Mouse (Mus musculus) hindbrain, postnatal 0 days (tissue): ENCODE measurements around the gene Dennd4b. TPM values are rescaled to one million over a fixed set of nuclear protein-coding genes. Genes with fewer than 3 reads are reported as not detected.

Experiments used
- ATAC-seq: fragments of 200-750 bp; cut with Nextera tagmentation; 2 replicates; pipeline ENCODE4 v1.8.0; 2017; ENCODE audit warnings: mild to moderate bottlenecking, moderate TSS enrichment, moderate library complexity
- DNase-seq: peaks from one replicate; pipeline ENCODE4 v3.0.0-alpha.2; 2015; ENCODE audit warnings: low spot score
- H3K27ac ChIP-seq: fragments of 300-500 bp; sonication (generic); 2 replicates; pipeline ENCODE4 v1.5.1; 2014; ENCODE audit warnings: mild to moderate bottlenecking
- H3K27me3 ChIP-seq: fragments of 300-500 bp; sonication (generic); 2 replicates; pipeline ENCODE4 v1.6.1; 2014; ENCODE audit warnings: low read length, mixed read lengths; ENCODE audit not compliant: insufficient read depth
- H3K36me3 ChIP-seq: fragments of 300-500 bp; sonication (generic); 2 replicates; pipeline ENCODE4 v1.6.1; 2014; ENCODE audit warnings: low read length, mixed read lengths; ENCODE audit not compliant: insufficient read depth
- H3K4me1 ChIP-seq: fragments of 300-500 bp; sonication (generic); 2 replicates; pipeline ENCODE4 v1.6.1; 2014; ENCODE audit warnings: antibody characterized with exemption, low read length, mixed read lengths; ENCODE audit not compliant: insufficient read depth
- H3K4me2 ChIP-seq: fragments of 300-500 bp; sonication (generic); 2 replicates; pipeline ENCODE4 v1.6.1; 2014; ENCODE audit warnings: low read depth, mild to moderate bottlenecking, low read length, moderate library complexity, mixed read lengths
- H3K4me3 ChIP-seq: fragments of 300-500 bp; sonication (generic); 2 replicates; pipeline ENCODE4 v1.5.1; 2014; ENCODE audit warnings: low read length
- H3K9ac ChIP-seq: fragments of 300-500 bp; sonication (generic); replicated peaks from 2 replicates; pipeline ENCODE4 v1.6.1; 2014; ENCODE audit warnings: mild to moderate bottlenecking, low read length, moderate library complexity, mixed read lengths
- H3K9me3 ChIP-seq: fragments of 300-500 bp; sonication (generic); 2 replicates; pipeline ENCODE4 v1.6.1; 2016; ENCODE audit warnings: low read length, mixed read lengths
- CTCF ChIP-seq: IDR thresholded peaks from 2 replicates; pipeline ENCODE4 v1.5.1; 2016; ENCODE audit warnings: antibody characterized with exemption, control low read depth, low read depth
- WGBS: fragments of 180-500 bp; shearing (Covaris S2); extraction: QIAGEN DNeasy Blood & Tissue Kit; methylation state at CpG from one replicate; pipeline ENCODE4 v1.1.7; 2014; 5-methylcytosine and 5-hydroxymethylcytosine counted together
- microRNA-seq, 2 experiments: library from miRNA; unstranded; fragments of <30 nt; microRNA quantifications; one replicate each; pipeline ENCODE4; 2016
- polyA plus RNA-seq: library from polyadenylated mRNA; unstranded; fragments of >200 nt; fragmentation: Nextera tagmentation; extraction: Ambion mirVana; gene quantifications from 2 replicates; pipeline ENCODE4 v1.2.1, GENCODE M21; 2015
- total RNA-seq: library from RNA; depleted of rRNA; stranded (reverse); fragments of >200 nt; gene quantifications from 2 replicates; pipeline ENCODE4 v1.2.3, GENCODE M21; 2014; rRNA removed

Dennd4b gene
- total and polyA plus RNA-seq, 2 experiments from 2014 or later = 5.9 to 38.8 TPM

DNA sequence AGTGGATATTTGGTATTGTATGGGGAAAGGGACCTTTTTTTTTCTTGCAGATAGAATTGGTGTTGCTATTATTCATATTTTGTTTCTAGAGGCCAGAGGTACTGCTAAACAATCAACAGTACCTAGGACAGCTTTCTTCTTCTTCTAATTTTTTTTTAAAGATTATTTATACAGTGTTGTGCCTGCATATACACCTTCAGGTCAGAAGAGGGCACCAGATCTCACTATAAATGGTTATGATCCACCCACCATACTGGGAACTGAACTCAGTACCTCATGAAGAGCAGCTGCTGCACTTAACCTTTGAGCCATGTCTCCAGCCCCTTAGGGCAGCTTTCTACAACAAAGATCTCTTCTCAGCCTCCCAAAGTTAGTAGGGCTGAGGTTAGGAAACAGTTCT lies 48.4 kb downstream of the Dennd4b start:
- no peak overlapping the region for H3K27ac ChIP-seq
- no peaks in the 10 kb centered on the region for H3K4me1 ChIP-seq
- H3K27me3 ChIP-seq = no peaks in the 10 kb centered on the region
- ATAC-seq (no peak), DNase-seq (no peak)
- H3K9me3 ChIP-seq = no peaks in the 10 kb centered on the region
- TF ChIP-seq CTCF = peak; percentile 21
- no peak overlapping the region for H3K4me2 ChIP-seq
- H3K36me3 ChIP-seq = no peaks in the 10 kb centered on the region
- no peak overlapping the region for H3K9ac ChIP-seq
- no peak overlapping the region for H3K4me3 ChIP-seq

DNA sequence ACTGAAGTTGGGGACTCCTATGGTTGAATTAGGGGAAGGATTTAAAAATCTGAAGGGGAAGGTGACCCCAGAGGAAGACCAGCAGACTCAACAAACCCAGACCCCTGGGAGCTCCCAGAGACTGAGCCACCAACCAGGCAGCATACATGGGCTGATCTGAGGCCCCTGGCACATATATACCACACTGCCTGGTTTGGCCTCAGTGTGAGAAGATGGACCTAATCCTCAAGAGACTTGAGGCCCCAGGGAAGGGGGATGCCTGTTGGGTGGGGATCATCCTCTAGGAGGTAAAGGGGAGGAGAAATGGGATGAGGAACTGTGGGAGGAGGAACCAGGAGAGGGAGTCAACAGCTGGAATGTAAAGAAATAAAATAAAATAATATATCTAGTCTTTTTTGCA lies 49.3 kb downstream of the Dennd4b start:
- DNase-seq (no peak), ATAC-seq (no peak)
- Histone ChIP-seq H3K27ac (no peak overlapping the region), H3K4me3 (no peak overlapping the region), H3K27me3 (no peaks in the 10 kb centered on the region), H3K9ac (no peak overlapping the region), H3K36me3 (no peaks in the 10 kb centered on the region), H3K4me2 (no peak overlapping the region), H3K4me1 (no peaks in the 10 kb centered on the region), H3K9me3 (no peaks in the 10 kb centered on the region)
- TF ChIP-seq CTCF = no peak

DNA sequence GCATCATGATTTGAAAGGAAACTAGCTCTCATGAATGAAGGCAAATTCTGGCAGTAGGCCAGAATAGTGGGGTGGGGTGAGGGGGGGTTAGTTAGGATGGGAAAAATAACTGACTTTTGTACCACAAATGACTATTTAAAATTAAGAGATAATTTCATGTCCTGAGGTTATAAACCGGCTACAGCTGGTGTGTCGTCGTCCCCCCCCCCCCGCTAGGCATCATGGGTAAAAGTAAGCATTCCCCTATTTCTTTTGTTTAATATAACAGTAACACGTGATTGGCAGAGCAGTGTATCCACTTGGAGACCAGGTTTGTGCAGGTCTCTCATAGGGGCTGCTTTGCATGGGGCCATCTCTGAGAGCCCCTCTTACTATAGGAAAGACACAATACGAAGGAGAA lies 57.3 kb downstream of the Dennd4b start:
- Histone ChIP-seq H3K27me3 (no peaks in the 10 kb centered on the region), H3K36me3 (no peaks in the 10 kb centered on the region), H3K27ac (peak overlapping the region; percentile 63), H3K9ac (peak overlapping the region; percentile 7; the same call in 1 of the 2 replicates), H3K9me3 (no peaks in the 10 kb centered on the region), H3K4me2 (peak overlapping the region; percentile 42), H3K4me3 (peak overlapping the region; percentile 2; the same call in 1 of the 2 replicates), H3K4me1 (peaks cover 5% of the 10 kb centered on the region; the same call in 1 of the 2 replicates)
- 16% methylated on average over 6 of the region's 6 CpGs for WGBS
- no peak for TF ChIP-seq CTCF
- ATAC-seq (peak; percentile 72), DNase-seq (peak; percentile 40)

DNA sequence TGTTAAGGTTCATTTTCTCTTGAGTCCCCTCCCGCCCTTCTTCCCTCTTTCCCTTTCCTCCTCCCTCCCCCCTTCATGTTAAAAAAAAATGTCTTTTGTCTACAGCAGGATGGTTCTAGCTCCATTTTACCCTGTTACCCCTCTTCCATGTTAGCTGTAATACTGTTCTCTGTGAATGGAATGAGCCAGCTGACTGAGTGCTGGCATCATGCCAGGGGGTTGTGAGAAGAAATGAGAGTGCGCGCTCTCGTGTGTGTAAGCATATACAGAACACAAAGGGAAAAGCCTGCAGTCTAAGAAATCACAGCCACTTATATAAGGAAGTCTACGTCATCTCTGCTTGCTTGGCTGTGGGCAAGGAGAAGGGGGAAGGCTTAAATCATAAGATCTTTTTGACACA lies 58.1 kb downstream of the Dennd4b start:
- no peak overlapping the region; the same call in 1 of the 2 replicates for H3K4me3 ChIP-seq
- no peaks in the 10 kb centered on the region for H3K27me3 ChIP-seq
- H3K4me2 ChIP-seq = peak overlapping the region; percentile 42
- DNase-seq (peak; percentile 93), ATAC-seq (peak; percentile 86)
- H3K27ac ChIP-seq = peak overlapping the region; percentile 63
- peak overlapping the region; percentile 9; the same call in 1 of the 2 replicates for H3K9ac ChIP-seq
- WGBS = 2% methylated on average over 5 of the region's 5 CpGs
- no peak for TF ChIP-seq CTCF
- no peaks in the 10 kb centered on the region for H3K9me3 ChIP-seq
- peaks cover 5% of the 10 kb centered on the region; the same call in 1 of the 2 replicates for H3K4me1 ChIP-seq
- H3K36me3 ChIP-seq = no peaks in the 10 kb centered on the region

Small RNA genes lying within 50 kb of the gene (microRNA-seq; reads per million reads assigned to microRNA genes)
- gene Mir7012 = 0 to 0.18 reads per million in 2 experiments

Other genes starting within 250 kb of the Dennd4b start
- gene 4933434E20Rik, start 213.5 kb upstream of the Dennd4b start, total RNA-seq = 95.6 and 110 TPM in 2 replicates
- 228 and 254 TPM in 2 replicates for gene 4933434E20Rik, start 213.5 kb upstream of the Dennd4b start, polyA plus RNA-seq
- gene Ubap2l, start 212.6 kb upstream of the Dennd4b start, total RNA-seq = 83.1 and 102 TPM in 2 replicates
- 109 and 113 TPM in 2 replicates for gene Ubap2l, start 212.6 kb upstream of the Dennd4b start, polyA plus RNA-seq
- 136 and 142 TPM in 2 replicates for gene Tpm3, start 192.5 kb upstream of the Dennd4b start, total RNA-seq
- 300 and 302 TPM in 2 replicates for gene Tpm3, start 192.5 kb upstream of the Dennd4b start, polyA plus RNA-seq
- gene Nup210l, start 161.1 kb upstream of the Dennd4b start, total RNA-seq = 0.52 and 0.65 TPM in 2 replicates
- gene Nup210l, start 161.1 kb upstream of the Dennd4b start, polyA plus RNA-seq = 0.11 TPM in 2 replicates
- gene Rps27, start 51.5 kb upstream of the Dennd4b start, total RNA-seq = 2,630 and 2,808 TPM in 2 replicates
- 847 and 901 TPM in 2 replicates for gene Rps27, start 51.5 kb upstream of the Dennd4b start, polyA plus RNA-seq
- gene Rab13, start 51.5 kb upstream of the Dennd4b start, total RNA-seq = 5.9 and 14.8 TPM in 2 replicates
- 20.6 and 23.5 TPM in 2 replicates for gene Rab13, start 51.5 kb upstream of the Dennd4b start, polyA plus RNA-seq
- gene Jtb, start 33.6 kb upstream of the Dennd4b start, total RNA-seq = 52.5 and 75.6 TPM in 2 replicates
- gene Jtb, start 33.6 kb upstream of the Dennd4b start, polyA plus RNA-seq = 115 and 124 TPM in 2 replicates
- gene Creb3l4, start 21.7 kb upstream of the Dennd4b start, total RNA-seq = 0.21 and 0.83 TPM in 2 replicates
- 1.2 and 1.4 TPM in 2 replicates for gene Creb3l4, start 21.7 kb upstream of the Dennd4b start, polyA plus RNA-seq
- 97.8 and 105 TPM in 2 replicates for gene Slc39a1, start 17.0 kb upstream of the Dennd4b start, total RNA-seq
- 70.1 and 72.0 TPM in 2 replicates for gene Slc39a1, start 17.0 kb upstream of the Dennd4b start, polyA plus RNA-seq
- 12.7 and 27.0 TPM in 2 replicates for gene Crtc2, start 11.0 kb upstream of the Dennd4b start, total RNA-seq
- 15.4 and 17.0 TPM in 2 replicates for gene Crtc2, start 11.0 kb upstream of the Dennd4b start, polyA plus RNA-seq
- gene Gatad2b, start 28.0 kb downstream of the Dennd4b start, total RNA-seq = 31.5 and 32.1 TPM in 2 replicates
- 13.7 and 14.2 TPM in 2 replicates for gene Gatad2b, start 28.0 kb downstream of the Dennd4b start, polyA plus RNA-seq
- gene Slc27a3, start 124.8 kb downstream of the Dennd4b start, total RNA-seq = 85.1 and 87.2 TPM in 2 replicates
- 28.3 and 30.3 TPM in 2 replicates for gene Slc27a3, start 124.8 kb downstream of the Dennd4b start, polyA plus RNA-seq
- 58.1 and 71.7 TPM in 2 replicates for gene Ints3, start 168.4 kb downstream of the Dennd4b start, total RNA-seq
- gene Ints3, start 168.4 kb downstream of the Dennd4b start, polyA plus RNA-seq = 19.9 and 20.4 TPM in 2 replicates
- gene Npr1, start 200.7 kb downstream of the Dennd4b start, total RNA-seq = 3.5 and 6.2 TPM in 2 replicates
- gene Npr1, start 200.7 kb downstream of the Dennd4b start, polyA plus RNA-seq = 2.8 TPM in 2 replicates
- 111 and 119 TPM in 2 replicates for gene Ilf2, start 210.9 kb downstream of the Dennd4b start, total RNA-seq
- 177 and 178 TPM in 2 replicates for gene Ilf2, start 210.9 kb downstream of the Dennd4b start, polyA plus RNA-seq
- 49.7 and 52.0 TPM in 2 replicates for gene Snapin, start 225.8 kb downstream of the Dennd4b start, total RNA-seq
- gene Snapin, start 225.8 kb downstream of the Dennd4b start, polyA plus RNA-seq = 102 and 106 TPM in 2 replicates
- gene Chtop, start 244.3 kb downstream of the Dennd4b start, total RNA-seq = 210 and 220 TPM in 2 replicates
- 162 and 165 TPM in 2 replicates for gene Chtop, start 244.3 kb downstream of the Dennd4b start, polyA plus RNA-seq
- gene S100a1, start 249.2 kb downstream of the Dennd4b start, total RNA-seq = 27.7 and 28.1 TPM in 2 replicates
- gene S100a1, start 249.2 kb downstream of the Dennd4b start, polyA plus RNA-seq = 88.9 and 93.6 TPM in 2 replicates
- 5.2 and 10.9 TPM in 2 replicates for gene S100a13, start 249.2 kb downstream of the Dennd4b start, total RNA-seq
- 37.9 and 41.4 TPM in 2 replicates for gene S100a13, start 249.2 kb downstream of the Dennd4b start, polyA plus RNA-seq